Mouse (Mus musculus) cerebellum, adult 2 months (tissue): ENCODE measurements around the gene Gm6904. TPM values are rescaled to one million over a fixed set of nuclear protein-coding genes. Genes with fewer than 3 reads are reported as not detected.

Experiments used
- DNase-seq, 2 experiments: peaks; one replicate each; pipeline ENCODE4 v3.0.0; 2021
- H3K27ac ChIP-seq: fragments of 200-500 bp; 2 replicates; pipeline ENCODE4 v1.5.1; 2012; ENCODE audit warnings: low read length, control low read depth, inconsistent platforms; ENCODE audit not compliant: insufficient read depth
- H3K27me3 ChIP-seq: fragments of 200-500 bp; 2 replicates; pipeline ENCODE4 v1.6.1; 2012; ENCODE audit warnings: inconsistent platforms, mild to moderate bottlenecking, low read length, moderate library complexity; ENCODE audit not compliant: control insufficient read depth, insufficient read depth
- H3K4me1 ChIP-seq: fragments of 200-500 bp; 2 replicates; pipeline ENCODE4 v1.6.1; 2011; ENCODE audit warnings: low read length; ENCODE audit not compliant: control insufficient read depth, insufficient read depth
- H3K4me3 ChIP-seq: fragments of 200-500 bp; replicated peaks from 2 replicates; pipeline ENCODE3; 2011; ENCODE audit warnings: mild to moderate bottlenecking, low read depth, low read length, control low read depth; ENCODE audit not compliant: insufficient read depth
- CTCF ChIP-seq: fragments of 200-500 bp; IDR thresholded peaks from 2 replicates; pipeline ENCODE4 v1.5.1; 2011; ENCODE audit warnings: low read depth, mild to moderate bottlenecking, control low read depth, low read length, moderate library complexity, borderline replicate concordance; ENCODE audit not compliant: insufficient read depth
- POLR2A ChIP-seq: fragments of 200-500 bp; IDR thresholded peaks from 2 replicates; pipeline ENCODE4 v1.6.1; 2011; ENCODE audit warnings: low read length, control low read depth, borderline replicate concordance; ENCODE audit not compliant: insufficient read depth
- WGBS: fragments of 180-500 bp; shearing (Covaris S2); methylation state at CpG from one replicate; pipeline ENCODE4 v1.1.7; 2018; 5-methylcytosine and 5-hydroxymethylcytosine counted together
- polyA plus RNA-seq: library from polyadenylated mRNA; depleted of rRNA; stranded (reverse); fragments of >200 nt; gene quantifications from 2 replicates; pipeline ENCODE4 v1.2.3, GENCODE M21; 2012

Gene Gm6904
- polyA plus RNA-seq, 1 experiment, result not detected

- no peak for DNase-seq
- no peak overlapping the region for H3K27ac ChIP-seq
- H3K4me1 ChIP-seq, result no peaks in the 10 kb centered on the region
- no peak overlapping the region for H3K4me3 ChIP-seq
- TF ChIP-seq POLR2A, result no peak
- TF ChIP-seq CTCF, result peak; percentile 24; the same call in 1 of the 2 replicates
- 85% methylated on average over 3 of the region's 3 CpGs for WGBS
- H3K27me3 ChIP-seq, result no peaks in the 10 kb centered on the region
Measured at GRCm38 (mm10) chr14:59229822-59230221, 30.2 kb downstream of the Gm6904 start.

GRCm38 (mm10) chr14:59226240-59226639 lies 33.8 kb downstream of the Gm6904 start:
- Histone ChIP-seq H3K4me1 (no peaks in the 10 kb centered on the region), H3K4me3 (no peak overlapping the region), H3K27ac (no peak overlapping the region), H3K27me3 (no peaks in the 10 kb centered on the region)
- TF ChIP-seq CTCF (no peak), POLR2A (no peak)
- no peak for DNase-seq
- 91% methylated on average over 11 of the region's 11 CpGs for WGBS

GRCm38 (mm10) chr14:59219241-59219640 lies 40.8 kb downstream of the Gm6904 start:
- Histone ChIP-seq H3K27ac (no peak overlapping the region), H3K27me3 (no peaks in the 10 kb centered on the region), H3K4me1 (no peaks in the 10 kb centered on the region; the same call in 1 of the 2 replicates), H3K4me3 (no peak overlapping the region)
- DNase-seq, result no peak
- no peak for TF ChIP-seq CTCF
- TF ChIP-seq POLR2A, result no peak
- WGBS, result 44% methylated on average over 3 of the region's 3 CpGs

GRCm38 (mm10) chr14:59209816-59210215 lies 50.2 kb downstream of the Gm6904 start:
- H3K4me3 ChIP-seq, result no peak overlapping the region
- peaks cover 9% of the 10 kb centered on the region for H3K4me1 ChIP-seq
- no peak overlapping the region for H3K27ac ChIP-seq
- H3K27me3 ChIP-seq, result no peaks in the 10 kb centered on the region
- peak in 1 of 2 experiments; percentile 62 for DNase-seq
- no peak for TF ChIP-seq POLR2A
- TF ChIP-seq CTCF, result no peak
- WGBS, result 10% methylated on average over 2 of the region's 2 CpGs

GRCm38 (mm10) chr14:59209003-59209402 lies 51.0 kb downstream of the Gm6904 start:
- no peaks in the 10 kb centered on the region for H3K27me3 ChIP-seq
- WGBS, result 88% methylated on average over 7 of the region's 7 CpGs
- no peak for TF ChIP-seq CTCF
- TF ChIP-seq POLR2A, result no peak
- DNase-seq, result no peak
- H3K4me1 ChIP-seq, result peaks cover 9% of the 10 kb centered on the region
- no peak overlapping the region for H3K27ac ChIP-seq
- H3K4me3 ChIP-seq, result no peak overlapping the region

- no peak overlapping the region for H3K4me3 ChIP-seq
Measured at GRCm38 (mm10) chr14:59205976-59206583, 53.9 kb downstream of the Gm6904 start.

GRCm38 (mm10) chr14:59205461-59205860 lies 54.6 kb downstream of the Gm6904 start:
- H3K27me3 ChIP-seq, result no peaks in the 10 kb centered on the region
- H3K4me3 ChIP-seq, result no peak overlapping the region
- H3K4me1 ChIP-seq, result peaks cover 9% of the 10 kb centered on the region
- no peak for TF ChIP-seq CTCF
- no peak overlapping the region for H3K27ac ChIP-seq
- no peak for DNase-seq
- 53% methylated on average over 7 of the region's 7 CpGs for WGBS

More at GRCm38 (mm10) chr14:59205976-59206583, 53.9 kb downstream of the Gm6904 start:
- no peak for DNase-seq
- WGBS, result 73% methylated on average over 10 of the region's 10 CpGs
- Histone ChIP-seq H3K4me1 (peaks cover 9% of the 10 kb centered on the region), H3K27me3 (no peaks in the 10 kb centered on the region), H3K27ac (no peak overlapping the region)
- TF ChIP-seq CTCF (no peak), POLR2A (no peak)

- H3K27me3 ChIP-seq, result no peaks in the 10 kb centered on the region
- peak overlapping the region; percentile 84 for H3K27ac ChIP-seq
- peak overlapping the region; percentile 86 for H3K4me3 ChIP-seq
- peaks cover 6% of the 10 kb centered on the region; the same call in 1 of the 2 replicates for H3K4me1 ChIP-seq
- no peak for DNase-seq
- 1% methylated on average over 21 of the region's 21 CpGs for WGBS
- no peak for TF ChIP-seq POLR2A
- no peak for TF ChIP-seq CTCF
Measured at GRCm38 (mm10) chr14:59201604-59202215, 58.3 kb downstream of the Gm6904 start.
